Mouse (Mus musculus) neural tube, embryonic 12.5 days (tissue): ENCODE measurements at regions not wholly inside any gene's neighbourhood (a gene's known extent, or its start where the extent isn't known, plus 50 kb on each side); places are given as distances from the start of the nearest gene placed in this dataset.

ENCODE experiments used
- ATAC-seq: fragments of 200-750 bp; cut with Nextera tagmentation; 2 replicates; pipeline ENCODE4 v1.8.0; 2017; ENCODE audit warnings: low read depth, mild to moderate bottlenecking, moderate TSS enrichment, moderate library complexity; ENCODE audit not compliant: low FRiP score
- H3K27ac ChIP-seq: fragments of 300-500 bp; sonication (generic); 2 replicates; pipeline ENCODE4 v1.5.1; 2016
- H3K27me3 ChIP-seq: fragments of 300-500 bp; sonication (generic); replicated peaks from 2 replicates; pipeline ENCODE4 v1.6.1; 2016; ENCODE audit warnings: mild to moderate bottlenecking
- H3K36me3 ChIP-seq: fragments of 300-500 bp; sonication (generic); 2 replicates; pipeline ENCODE4 v1.6.1; 2016; ENCODE audit warnings: mild to moderate bottlenecking
- H3K4me1 ChIP-seq: fragments of 300-500 bp; sonication (generic); 2 replicates; pipeline ENCODE4 v1.6.1; 2016
- H3K4me2 ChIP-seq: fragments of 300-500 bp; sonication (generic); replicated peaks from 2 replicates; pipeline ENCODE4 v1.6.1; 2016; ENCODE audit warnings: mild to moderate bottlenecking
- H3K4me3 ChIP-seq: fragments of 300-500 bp; sonication (generic); 2 replicates; pipeline ENCODE4 v1.5.1; 2016
- H3K9ac ChIP-seq: fragments of 300-500 bp; sonication (generic); 2 replicates; pipeline ENCODE4 v1.6.1; 2016; ENCODE audit warnings: mild to moderate bottlenecking
- H3K9me3 ChIP-seq: fragments of 300-500 bp; sonication (generic); 2 replicates; pipeline ENCODE4 v1.6.1; 2016; ENCODE audit warnings: mild to moderate bottlenecking
- WGBS: fragments of 180-500 bp; shearing (Covaris S2); methylation state at CpG from one replicate; pipeline ENCODE4 v1.1.7; 2016; 5-methylcytosine and 5-hydroxymethylcytosine counted together

- Histone ChIP-seq H3K36me3 (no peaks in the 10 kb centered on the region), H3K27ac (no peak overlapping the region), H3K4me2 (no peak overlapping the region), H3K4me3 (no peak overlapping the region), H3K9me3 (no peaks in the 10 kb centered on the region), H3K27me3 (no peaks in the 10 kb centered on the region), H3K4me1 (peaks cover 12% of the 10 kb centered on the region), H3K9ac (no peak overlapping the region)
- WGBS, result 85% methylated on average over 3 of the region's 3 CpGs
- ATAC-seq, result no peak
These were observed 119.1 kb upstream of the Gdf10 start for GRCm38 (mm10) chr14:33804321-33804720.

GRCm38 (mm10) chr14:33804721-33805120 lies 118.7 kb upstream of the Gdf10 start:
- H3K9me3 ChIP-seq, result no peaks in the 10 kb centered on the region
- 49% methylated on average over 6 of the region's 6 CpGs for WGBS
- H3K4me1 ChIP-seq, result peaks cover 12% of the 10 kb centered on the region
- no peak overlapping the region for H3K4me3 ChIP-seq
- H3K27ac ChIP-seq, result no peak overlapping the region
- ATAC-seq, result no peak
- no peaks in the 10 kb centered on the region for H3K36me3 ChIP-seq
- no peaks in the 10 kb centered on the region for H3K27me3 ChIP-seq
- H3K4me2 ChIP-seq, result no peak overlapping the region
- H3K9ac ChIP-seq, result no peak overlapping the region

GRCm38 (mm10) chr14:33807196-33807595 lies 116.2 kb upstream of the Gdf10 start:
- H3K9ac ChIP-seq, result no peak overlapping the region
- H3K27ac ChIP-seq, result no peak overlapping the region
- ATAC-seq, result no peak
- H3K4me3 ChIP-seq, result no peak overlapping the region
- no peak overlapping the region for H3K4me2 ChIP-seq
- no peaks in the 10 kb centered on the region for H3K27me3 ChIP-seq
- peaks cover 12% of the 10 kb centered on the region for H3K4me1 ChIP-seq
- 67% methylated on average over 7 of the region's 7 CpGs for WGBS
- no peaks in the 10 kb centered on the region for H3K9me3 ChIP-seq
- H3K36me3 ChIP-seq, result no peaks in the 10 kb centered on the region

GRCm38 (mm10) chr14:33808593-33809265 lies 114.7 kb upstream of the Gdf10 start:
- H3K4me1 ChIP-seq, result peaks cover 12% of the 10 kb centered on the region
- no peaks in the 10 kb centered on the region for H3K27me3 ChIP-seq
- H3K4me2 ChIP-seq, result no peak overlapping the region
- no peaks in the 10 kb centered on the region for H3K36me3 ChIP-seq
- H3K4me3 ChIP-seq, result no peak overlapping the region
- no peak overlapping the region for H3K27ac ChIP-seq
- WGBS, result 60% methylated on average over 11 of the region's 11 CpGs
- H3K9ac ChIP-seq, result no peak overlapping the region
- H3K9me3 ChIP-seq, result no peaks in the 10 kb centered on the region
- ATAC-seq, result no peak

GRCm38 (mm10) chr14:33810584-33810983 lies 112.8 kb upstream of the Gdf10 start:
- H3K4me1 ChIP-seq, result peaks cover 12% of the 10 kb centered on the region
- no peaks in the 10 kb centered on the region for H3K36me3 ChIP-seq
- H3K9ac ChIP-seq, result no peak overlapping the region
- H3K27ac ChIP-seq, result no peak overlapping the region
- H3K9me3 ChIP-seq, result no peaks in the 10 kb centered on the region
- H3K27me3 ChIP-seq, result no peaks in the 10 kb centered on the region
- H3K4me2 ChIP-seq, result no peak overlapping the region
- no peak overlapping the region for H3K4me3 ChIP-seq
- ATAC-seq, result no peak
- 84% methylated on average over 4 of the region's 4 CpGs for WGBS

- H3K9me3 ChIP-seq, result no peaks in the 10 kb centered on the region
- no peak overlapping the region for H3K9ac ChIP-seq
- H3K36me3 ChIP-seq, result no peaks in the 10 kb centered on the region
- no peak for ATAC-seq
- peaks cover 9% of the 10 kb centered on the region for H3K4me1 ChIP-seq
- no peak overlapping the region for H3K4me2 ChIP-seq
- 55% methylated on average over 3 of the region's 3 CpGs for WGBS
- no peaks in the 10 kb centered on the region for H3K27me3 ChIP-seq
- H3K27ac ChIP-seq, result no peak overlapping the region
- no peak overlapping the region for H3K4me3 ChIP-seq
These were observed 112.1 kb upstream of the Gdf10 start for GRCm38 (mm10) chr14:33811241-33811640.

GRCm38 (mm10) chr14:33812266-33812665 lies 111.1 kb upstream of the Gdf10 start:
- Histone ChIP-seq H3K4me2 (no peak overlapping the region), H3K9me3 (no peaks in the 10 kb centered on the region), H3K36me3 (no peaks in the 10 kb centered on the region), H3K9ac (no peak overlapping the region), H3K27ac (no peak overlapping the region), H3K4me3 (no peak overlapping the region), H3K4me1 (0 out of 2 replicates have a peak, but pooled peaks cover 6% of the 10 kb centered on the region), H3K27me3 (no peaks in the 10 kb centered on the region)
- no peak for ATAC-seq
- 75% methylated on average over 8 of the region's 8 CpGs for WGBS

GRCm38 (mm10) chr14:33812772-33813171 lies 110.6 kb upstream of the Gdf10 start:
- WGBS, result 83% methylated on average over 4 of the region's 4 CpGs
- no peak for ATAC-seq
- Histone ChIP-seq H3K4me3 (no peak overlapping the region), H3K4me1 (0 out of 2 replicates have a peak, but pooled peaks cover 6% of the 10 kb centered on the region), H3K9me3 (no peaks in the 10 kb centered on the region), H3K36me3 (no peaks in the 10 kb centered on the region), H3K27ac (no peak overlapping the region), H3K4me2 (no peak overlapping the region), H3K9ac (no peak overlapping the region), H3K27me3 (no peaks in the 10 kb centered on the region)

- Histone ChIP-seq H3K4me2 (no peak overlapping the region), H3K9ac (no peak overlapping the region), H3K36me3 (no peaks in the 10 kb centered on the region), H3K27me3 (no peaks in the 10 kb centered on the region), H3K4me3 (no peak overlapping the region), H3K9me3 (no peaks in the 10 kb centered on the region), H3K4me1 (0 out of 2 replicates have a peak, but pooled peaks cover 4% of the 10 kb centered on the region), H3K27ac (no peak overlapping the region)
- 89% methylated on average over 3 of the region's 3 CpGs for WGBS
- ATAC-seq, result no peak
These were observed 110.1 kb upstream of the Gdf10 start for GRCm38 (mm10) chr14:33813274-33813673.

- H3K27ac ChIP-seq, result no peak overlapping the region
- no peaks in the 10 kb centered on the region for H3K9me3 ChIP-seq
- ATAC-seq, result no peak
- H3K4me1 ChIP-seq, result no peaks in the 10 kb centered on the region
- no peak overlapping the region for H3K4me3 ChIP-seq
- H3K36me3 ChIP-seq, result no peaks in the 10 kb centered on the region
- WGBS, result 78% methylated on average over 1 of the region's 1 CpGs
- no peak overlapping the region for H3K9ac ChIP-seq
- no peaks in the 10 kb centered on the region for H3K27me3 ChIP-seq
- H3K4me2 ChIP-seq, result no peak overlapping the region
These were observed 109.3 kb upstream of the Gdf10 start for GRCm38 (mm10) chr14:33814107-33814506.

GRCm38 (mm10) chr14:33814599-33814998 lies 108.8 kb upstream of the Gdf10 start:
- Histone ChIP-seq H3K4me3 (no peak overlapping the region), H3K4me1 (no peaks in the 10 kb centered on the region), H3K36me3 (no peaks in the 10 kb centered on the region), H3K9ac (no peak overlapping the region), H3K27ac (no peak overlapping the region), H3K9me3 (no peaks in the 10 kb centered on the region), H3K4me2 (no peak overlapping the region), H3K27me3 (no peaks in the 10 kb centered on the region)
- ATAC-seq, result no peak
- WGBS, result 81% methylated on average over 2 of the region's 2 CpGs

GRCm38 (mm10) chr14:33820541-33821260 lies 102.7 kb upstream of the Gdf10 start:
- 92% methylated on average over 14 of the region's 14 CpGs for WGBS
- no peak overlapping the region for H3K4me3 ChIP-seq
- H3K4me1 ChIP-seq, result peaks cover 4% of the 10 kb centered on the region; the same call in 1 of the 2 replicates
- H3K9ac ChIP-seq, result no peak overlapping the region
- no peaks in the 10 kb centered on the region for H3K27me3 ChIP-seq
- ATAC-seq, result no peak
- H3K4me2 ChIP-seq, result no peak overlapping the region
- no peaks in the 10 kb centered on the region for H3K9me3 ChIP-seq
- no peaks in the 10 kb centered on the region for H3K36me3 ChIP-seq
- H3K27ac ChIP-seq, result no peak overlapping the region

- WGBS, result 86% methylated on average over 7 of the region's 7 CpGs
- no peak for ATAC-seq
- no peak overlapping the region for H3K4me2 ChIP-seq
These were observed 102.0 kb upstream of the Gdf10 start for GRCm38 (mm10) chr14:33821436-33821835.

More at GRCm38 (mm10) chr14:33821436-33821835, 102.0 kb upstream of the Gdf10 start:
- H3K4me3 ChIP-seq, result no peak overlapping the region
- H3K36me3 ChIP-seq, result no peaks in the 10 kb centered on the region
- peaks cover 4% of the 10 kb centered on the region; the same call in 1 of the 2 replicates for H3K4me1 ChIP-seq
- H3K27me3 ChIP-seq, result no peaks in the 10 kb centered on the region
- H3K9me3 ChIP-seq, result no peaks in the 10 kb centered on the region
- H3K27ac ChIP-seq, result no peak overlapping the region
- H3K9ac ChIP-seq, result no peak overlapping the region
